Mouse (Mus musculus) spleen, adult 12 weeks (tissue): ENCODE results near the gene Hnrnpf.

Experiments
- DNase-seq: peaks from one replicate; pipeline ENCODE4 v3.0.0; 2022; ENCODE audit warnings: low spot score

Hnrnpf gene

GRCm38 (mm10) chr6:117920659-117921640 is 20.8 kb downstream of the Hnrnpf start:
- DNase-seq: no peak

- DNase-seq: no peak
These were observed 21.9 kb downstream of the Hnrnpf start for GRCm38 (mm10) chr6:117922041-117922440.

- DNase-seq: no peak
These were observed 26.9 kb downstream of the Hnrnpf start for GRCm38 (mm10) chr6:117926871-117927491.

- DNase-seq: no peak
These were observed 27.8 kb downstream of the Hnrnpf start for GRCm38 (mm10) chr6:117927955-117928354.

- no peak for DNase-seq
These were observed 28.6 kb downstream of the Hnrnpf start for GRCm38 (mm10) chr6:117928746-117929145.

- no peak for DNase-seq
These were observed 30.0 kb downstream of the Hnrnpf start for GRCm38 (mm10) chr6:117929945-117930655.

- DNase-seq: no peak
These were observed 32.4 kb downstream of the Hnrnpf start for GRCm38 (mm10) chr6:117932325-117933051.

- DNase-seq: no peak
These were observed 34.2 kb downstream of the Hnrnpf start for GRCm38 (mm10) chr6:117934301-117934700.

- no peak for DNase-seq
These were observed 35.8 kb downstream of the Hnrnpf start for GRCm38 (mm10) chr6:117935681-117936612.

- DNase-seq: no peak
These were observed 37.3 kb downstream of the Hnrnpf start, which contains the start of gene Fxyd4 for GRCm38 (mm10) chr6:117937222-117937932. Gene Fxyd4 (minus strand): TSS chr6:117937692.

- no peak for DNase-seq
These were observed 38.8 kb downstream of the Hnrnpf start for GRCm38 (mm10) chr6:117938951-117939350.

GRCm38 (mm10) chr6:117942769-117943168 is 42.6 kb downstream of the Hnrnpf start:
- DNase-seq: no peak

GRCm38 (mm10) chr6:117943899-117944298 is 43.8 kb downstream of the Hnrnpf start:
- no peak for DNase-seq

- no peak for DNase-seq
These were observed 52.2 kb downstream of the Hnrnpf start for GRCm38 (mm10) chr6:117952330-117952729.

- no peak for DNase-seq
These were observed 56.0 kb downstream of the Hnrnpf start for GRCm38 (mm10) chr6:117956161-117956560.

GRCm38 (mm10) chr6:117956851-117957501 is 56.9 kb downstream of the Hnrnpf start:
- no peak for DNase-seq

- DNase-seq: no peak
These were observed 63.1 kb downstream of the Hnrnpf start for GRCm38 (mm10) chr6:117963201-117963600.

GRCm38 (mm10) chr6:117966729-117967128 is 66.6 kb downstream of the Hnrnpf start:
- no peak for DNase-seq
